Mouse (Mus musculus): ENCODE measurements around the gene Dnajc2. TPM values are rescaled to one million over a fixed set of nuclear protein-coding genes. Genes with fewer than 3 reads are reported as not detected.
A peak's percentile ranks its signal among the peaks of the same experiment; 100 is the strongest.

Dnajc2 gene
- polyA plus RNA-seq, 1 experiment from 2014 or later, result 58.2 TPM

DNA sequence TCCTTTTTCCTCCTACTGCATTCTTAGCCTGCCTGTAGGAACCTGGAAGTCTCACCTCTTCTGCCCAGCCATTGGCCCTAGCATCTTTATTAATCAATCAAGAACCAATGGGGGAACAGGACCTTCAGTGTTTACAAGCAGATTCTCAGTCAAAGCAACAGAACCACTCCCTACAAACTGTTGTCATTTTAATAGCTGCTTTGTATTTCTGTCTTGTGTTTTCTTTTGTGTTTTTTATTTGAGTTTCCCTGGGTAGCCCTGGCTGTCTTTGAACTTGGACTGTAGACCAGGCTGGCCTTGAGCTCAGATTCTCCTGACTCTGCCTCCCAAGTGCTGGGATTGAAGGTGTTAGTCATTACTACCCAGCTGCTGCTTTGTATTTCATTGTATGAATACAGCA, 7.1 kb upstream of the Dnajc2 start:
- no peak overlapping the region for H3K27ac ChIP-seq (ENCODE audit: low read length)
- H3K36me3 ChIP-seq (ENCODE audit: insufficient read depth, low read length), result peaks cover 25% of the 10 kb centered on the region
- ATAC-seq (ENCODE audit: low FRiP score, low TSS enrichment), result no peak
- H3K9ac ChIP-seq (replicated peaks; ENCODE audit: low read length), result no peak overlapping the region
- peaks cover 14% of the 10 kb centered on the region for H3K4me1 ChIP-seq (ENCODE audit: insufficient read depth, low read length)
- no peak overlapping the region for H3K4me2 ChIP-seq (replicated peaks; ENCODE audit: low read depth, low read length)
- H3K4me3 ChIP-seq (ENCODE audit: low read length), result no peak overlapping the region
- H3K27me3 ChIP-seq (ENCODE audit: insufficient read depth, low read length), result no peaks in the 10 kb centered on the region
- no peaks in the 10 kb centered on the region for H3K9me3 ChIP-seq (ENCODE audit: low read length)

DNA sequence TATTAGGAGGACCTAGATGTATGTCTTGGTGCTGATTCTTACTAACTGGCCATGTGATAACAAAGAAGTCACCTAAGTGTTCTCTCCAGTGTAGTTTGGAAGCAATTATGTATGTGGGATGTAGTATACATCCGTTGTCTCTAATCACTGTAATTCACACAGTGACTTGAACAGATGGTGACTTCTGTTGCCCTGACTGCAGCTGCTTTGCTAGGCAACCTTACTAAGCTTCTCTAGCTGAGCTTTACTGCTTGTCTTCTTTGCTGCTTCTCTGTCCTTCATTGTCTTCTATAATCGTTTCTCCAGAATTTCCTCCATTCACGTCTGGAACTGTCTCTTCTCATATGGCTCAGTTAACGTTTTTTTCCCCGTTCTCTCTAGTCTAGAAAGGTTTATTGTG, 4.0 kb upstream of the Dnajc2 start:
- Histone ChIP-seq H3K4me2 (replicated peaks; ENCODE audit: low read depth, low read length) (no peak overlapping the region), H3K36me3 (ENCODE audit: insufficient read depth, low read length) (0 out of 2 replicates have a peak, but pooled peaks cover 10% of the 10 kb centered on the region), H3K9ac (replicated peaks; ENCODE audit: low read length) (no peak overlapping the region), H3K4me3 (ENCODE audit: low read length) (no peak overlapping the region), H3K4me1 (ENCODE audit: insufficient read depth, low read length) (peaks cover 21% of the 10 kb centered on the region), H3K9me3 (ENCODE audit: low read length) (no peaks in the 10 kb centered on the region), H3K27ac (ENCODE audit: low read length) (no peak overlapping the region), H3K27me3 (ENCODE audit: insufficient read depth, low read length) (no peaks in the 10 kb centered on the region)
- WGBS, result 50% methylated on average over 5 of the region's 5 CpGs
- no peak for ATAC-seq (ENCODE audit: low FRiP score, low TSS enrichment)

DNA sequence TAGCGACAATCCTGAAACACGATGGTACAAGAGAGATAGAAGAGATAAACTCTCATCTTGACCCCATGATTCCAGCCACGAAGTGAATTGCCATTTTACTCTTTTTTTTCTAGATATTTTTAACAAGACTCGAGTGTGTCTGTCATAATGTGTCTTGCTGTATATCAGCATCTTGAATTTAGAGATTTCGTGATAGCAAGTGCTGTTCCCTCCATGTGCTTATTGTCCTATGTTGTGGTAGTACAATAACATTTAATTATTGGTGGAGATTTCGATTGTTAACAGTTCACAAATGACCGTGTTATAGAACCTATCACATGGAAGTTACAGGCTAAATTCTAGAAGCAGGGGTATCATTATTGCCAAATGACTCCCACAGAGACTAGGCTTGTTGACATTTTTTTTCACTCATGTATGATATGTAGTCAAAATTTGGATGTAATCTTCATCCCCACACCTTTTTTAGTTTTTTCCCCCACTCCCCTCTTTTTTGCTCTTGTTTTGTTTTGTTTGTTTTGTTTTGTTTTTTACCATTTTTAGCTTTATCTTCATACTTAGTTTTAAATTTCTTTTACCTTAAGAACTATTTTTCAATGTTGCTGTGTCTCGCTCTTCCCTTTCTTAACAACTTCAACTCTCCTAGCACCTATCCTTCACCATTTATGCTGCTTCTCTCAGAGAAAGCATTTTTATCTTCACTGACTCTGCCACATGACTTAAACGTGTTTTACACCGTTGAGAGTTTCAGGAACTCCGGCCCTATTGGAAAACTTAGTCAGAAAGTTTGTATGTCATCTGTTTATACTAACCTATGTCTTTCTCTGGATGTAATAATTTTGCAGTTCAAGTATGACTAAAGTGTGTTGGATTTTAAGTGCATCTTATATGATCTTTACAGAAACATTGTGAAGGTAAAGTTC, 2.4 kb upstream of the Dnajc2 start:
- Histone ChIP-seq H3K9me3 (ENCODE audit: low read length) (no peaks in the 10 kb centered on the region), H3K4me1 (ENCODE audit: insufficient read depth, low read length) (peaks cover 21% of the 10 kb centered on the region), H3K27ac (ENCODE audit: low read length) (peak overlapping the region; percentile 77; the same call in 1 of the 2 replicates), H3K27me3 (ENCODE audit: insufficient read depth, low read length) (no peaks in the 10 kb centered on the region), H3K36me3 (ENCODE audit: insufficient read depth, low read length) (peaks cover 14% of the 10 kb centered on the region), H3K4me3 (ENCODE audit: low read length) (peak overlapping the region; percentile 97), H3K9ac (replicated peaks; ENCODE audit: low read length) (peak overlapping the region; percentile 96), H3K4me2 (replicated peaks; ENCODE audit: low read depth, low read length) (peak overlapping the region; percentile 76)
- WGBS, result 35% methylated on average over 11 of the region's 11 CpGs
- no peak for ATAC-seq (ENCODE audit: low FRiP score, low TSS enrichment)

DNA sequence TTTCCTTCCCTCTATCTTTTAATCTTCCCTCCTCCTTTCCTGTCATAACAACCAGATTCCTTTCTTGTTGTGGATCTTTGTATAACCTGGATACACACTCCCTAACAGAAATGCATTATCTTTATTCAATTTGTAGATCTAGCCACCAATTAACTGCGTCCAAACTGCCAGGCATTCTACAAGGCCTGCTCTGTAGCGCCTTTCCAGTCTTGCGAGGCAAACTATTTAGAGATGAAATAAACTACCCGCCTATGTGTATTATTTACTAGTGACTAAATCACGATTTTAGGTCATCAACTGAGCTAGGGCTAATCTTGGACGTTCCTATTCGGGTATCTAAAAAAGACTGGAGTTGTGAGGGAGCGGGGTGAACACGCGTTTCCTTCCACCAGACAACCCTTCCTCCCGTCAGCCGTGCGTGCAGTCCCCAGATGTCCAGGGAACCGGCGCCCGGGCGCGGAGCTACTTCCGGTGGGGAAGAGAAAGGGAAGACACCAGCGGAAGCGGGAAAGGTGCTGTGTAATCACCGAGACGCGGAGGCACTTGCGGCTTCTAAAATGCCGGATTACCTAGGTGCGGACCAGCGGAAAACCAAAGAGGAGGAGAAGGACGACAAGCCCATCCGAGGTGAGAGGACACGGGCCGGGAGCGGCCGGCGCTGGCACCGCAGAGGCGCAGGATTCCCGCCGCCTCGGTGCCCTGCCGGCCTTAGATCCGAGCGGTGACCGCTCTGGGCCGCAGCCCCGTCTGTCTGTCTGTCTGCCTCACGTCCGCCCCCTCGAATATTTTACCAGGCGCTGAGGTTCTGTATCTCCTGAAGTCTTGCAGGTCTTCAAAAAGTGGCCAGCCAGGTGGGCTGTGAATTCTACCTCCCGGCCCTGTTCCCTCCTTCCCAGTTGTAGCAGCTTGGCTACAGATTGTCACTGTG, 1.5 kb upstream of the Dnajc2 start:
- no peaks in the 10 kb centered on the region for H3K27me3 ChIP-seq (ENCODE audit: insufficient read depth, low read length)
- WGBS, result 1% methylated on average over 50 of the region's 51 CpGs
- H3K36me3 ChIP-seq (ENCODE audit: insufficient read depth, low read length), result peaks cover 16% of the 10 kb centered on the region
- peak overlapping the region; percentile 97 for H3K4me3 ChIP-seq (ENCODE audit: low read length)
- peak overlapping the region; percentile 76 for H3K4me2 ChIP-seq (replicated peaks; ENCODE audit: low read depth, low read length)
- H3K9ac ChIP-seq (replicated peaks; ENCODE audit: low read length), result peak overlapping the region; percentile 96
- no peaks in the 10 kb centered on the region for H3K9me3 ChIP-seq (ENCODE audit: low read length)
- peak; percentile 78 for ATAC-seq (ENCODE audit: low FRiP score, low TSS enrichment)
- peak overlapping the region; percentile 88 for H3K27ac ChIP-seq (ENCODE audit: low read length)
- H3K4me1 ChIP-seq (ENCODE audit: insufficient read depth, low read length), result peaks cover 21% of the 10 kb centered on the region

DNA sequence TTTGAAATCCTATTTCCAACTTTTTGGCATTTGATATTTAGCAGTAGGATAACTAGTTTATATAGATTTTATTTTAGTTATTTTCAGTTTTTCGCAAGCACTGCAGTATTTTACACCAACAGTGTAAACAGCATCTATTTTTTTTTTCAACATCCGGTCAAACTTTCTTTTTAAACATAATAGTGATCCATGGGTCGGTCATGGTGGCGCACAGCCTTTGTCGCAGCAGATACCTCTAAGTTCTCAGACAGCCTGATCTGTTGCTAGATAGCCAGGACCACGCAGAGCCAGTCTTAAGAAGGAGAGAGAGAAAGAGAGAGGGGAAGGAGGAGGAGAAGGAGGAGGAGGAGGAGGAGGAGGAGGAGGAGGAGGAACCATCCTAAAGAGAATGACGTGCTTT, 725 bp upstream of the Dnajc2 start:
- no peaks in the 10 kb centered on the region for H3K27me3 ChIP-seq (ENCODE audit: insufficient read depth, low read length)
- H3K9me3 ChIP-seq (ENCODE audit: low read length), result no peaks in the 10 kb centered on the region
- no peak overlapping the region for H3K4me3 ChIP-seq (ENCODE audit: low read length)
- peaks cover 23% of the 10 kb centered on the region for H3K36me3 ChIP-seq (ENCODE audit: insufficient read depth, low read length)
- 79% methylated on average over 7 of the region's 7 CpGs for WGBS
- H3K4me1 ChIP-seq (ENCODE audit: insufficient read depth, low read length), result peaks cover 21% of the 10 kb centered on the region
- no peak overlapping the region for H3K9ac ChIP-seq (replicated peaks; ENCODE audit: low read length)
- peak overlapping the region; percentile 76 for H3K4me2 ChIP-seq (replicated peaks; ENCODE audit: low read depth, low read length)
- H3K27ac ChIP-seq (ENCODE audit: low read length), result no peak overlapping the region
- no peak for ATAC-seq (ENCODE audit: low FRiP score, low TSS enrichment)

DNA sequence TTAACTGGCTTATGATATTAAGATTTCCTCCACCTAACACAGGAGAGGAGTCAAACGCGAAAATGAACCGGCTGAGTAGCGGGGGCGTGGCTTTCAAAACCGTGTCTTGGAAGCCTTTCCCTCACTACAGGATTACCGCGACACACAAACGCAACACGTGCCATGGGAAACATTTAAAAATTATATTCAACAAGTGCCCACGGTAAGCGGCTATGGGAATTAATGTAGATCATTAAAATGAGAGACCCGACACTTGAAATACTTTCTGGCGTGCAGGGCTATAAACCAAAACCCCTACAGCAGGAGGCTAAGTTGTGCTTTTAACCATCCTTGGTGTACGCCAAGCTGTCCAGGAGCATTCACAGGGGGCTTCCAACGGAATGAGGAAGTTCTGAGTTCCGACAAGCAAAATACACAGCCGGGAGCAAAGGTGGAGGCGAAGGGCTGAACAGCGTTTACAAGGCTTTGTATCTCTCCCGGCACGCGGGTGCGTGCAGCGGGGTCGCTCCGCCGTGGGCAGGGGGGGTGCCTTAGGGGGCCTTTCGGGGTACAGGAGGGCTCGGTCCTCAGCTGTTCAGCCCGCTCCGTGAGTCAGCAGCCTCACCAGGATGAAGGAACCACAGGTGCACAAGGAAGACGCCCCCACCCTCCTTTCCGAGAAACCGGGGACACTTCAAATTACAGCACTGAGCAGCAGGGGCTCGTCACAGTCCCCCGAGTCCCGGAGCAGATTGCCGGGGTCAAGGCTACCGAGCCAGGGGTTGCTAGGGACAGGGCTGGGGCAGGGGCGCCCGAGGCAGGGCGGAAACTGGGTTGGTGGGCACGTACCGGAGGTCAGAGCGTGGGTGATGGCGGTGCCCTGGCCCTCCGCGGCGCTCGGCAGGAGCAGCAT, 644 bp downstream of the Dnajc2 start:
- H3K9me3 ChIP-seq (ENCODE audit: low read length), result no peaks in the 10 kb centered on the region
- H3K9ac ChIP-seq (replicated peaks; ENCODE audit: low read length), result peak overlapping the region; percentile 77
- H3K36me3 ChIP-seq (ENCODE audit: insufficient read depth, low read length), result peaks cover 35% of the 10 kb centered on the region
- peaks cover 21% of the 10 kb centered on the region for H3K4me1 ChIP-seq (ENCODE audit: insufficient read depth, low read length)
- peak overlapping the region; percentile 75 for H3K4me3 ChIP-seq (ENCODE audit: low read length)
- ATAC-seq (ENCODE audit: low FRiP score, low TSS enrichment), result peak; percentile 58
- WGBS, result under 1% methylated on average over 51 of the region's 51 CpGs
- H3K4me2 ChIP-seq (replicated peaks; ENCODE audit: low read depth, low read length), result peak overlapping the region; percentile 93
- H3K27me3 ChIP-seq (ENCODE audit: insufficient read depth, low read length), result no peaks in the 10 kb centered on the region
- peak overlapping the region; percentile 63 for H3K27ac ChIP-seq (ENCODE audit: low read length)

DNA sequence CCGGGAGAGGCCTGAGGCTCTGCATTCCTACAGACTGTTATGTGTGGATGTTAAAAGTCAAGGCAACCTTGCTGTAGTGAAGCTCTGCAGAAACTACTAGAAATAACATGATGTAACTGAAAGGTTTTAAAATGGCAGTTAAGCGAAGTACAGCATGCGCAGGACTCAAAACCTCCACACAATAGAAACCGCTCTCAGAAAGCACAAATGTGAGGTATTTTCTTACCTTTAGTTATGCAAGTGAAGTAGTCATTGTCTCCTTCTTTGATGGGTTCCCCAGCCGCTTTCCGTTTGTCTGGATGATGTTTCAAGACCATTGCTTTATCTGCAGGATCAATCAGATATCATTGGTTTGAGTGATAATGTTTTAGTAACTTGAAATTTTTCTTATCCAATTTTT, 8.6 kb downstream of the Dnajc2 start:
- Histone ChIP-seq H3K36me3 (ENCODE audit: insufficient read depth, low read length) (peaks cover 55% of the 10 kb centered on the region), H3K4me1 (ENCODE audit: insufficient read depth, low read length) (no peaks in the 10 kb centered on the region), H3K9ac (replicated peaks; ENCODE audit: low read length) (no peak overlapping the region), H3K9me3 (ENCODE audit: low read length) (no peaks in the 10 kb centered on the region), H3K27ac (ENCODE audit: low read length) (no peak overlapping the region), H3K4me2 (replicated peaks; ENCODE audit: low read depth, low read length) (no peak overlapping the region), H3K27me3 (ENCODE audit: insufficient read depth, low read length) (no peaks in the 10 kb centered on the region), H3K4me3 (ENCODE audit: low read length) (no peak overlapping the region)
- 92% methylated on average over 6 of the region's 6 CpGs for WGBS
- ATAC-seq (ENCODE audit: low FRiP score, low TSS enrichment), result no peak

DNA sequence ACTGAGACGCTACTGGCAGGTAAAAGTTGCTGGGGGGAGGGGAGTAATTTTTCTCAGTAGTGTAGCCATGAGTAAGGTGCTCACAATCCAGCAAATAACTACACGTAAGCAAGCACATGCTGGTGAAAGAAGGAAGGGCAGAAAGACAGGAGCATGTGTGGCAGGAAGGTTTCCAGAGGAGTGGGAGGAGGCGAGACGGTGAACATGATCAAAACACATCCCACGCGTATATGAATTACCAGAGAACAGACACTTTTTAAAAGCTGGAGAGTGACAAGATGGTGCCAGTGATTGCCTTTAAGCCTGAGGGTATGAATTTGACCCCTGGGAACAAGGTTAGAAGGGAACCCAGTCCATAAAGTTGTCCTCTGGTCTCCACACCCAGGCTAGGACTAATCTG, 15.2 kb downstream of the Dnajc2 start:
- Histone ChIP-seq H3K4me3 (ENCODE audit: low read length) (no peak overlapping the region), H3K4me2 (replicated peaks; ENCODE audit: low read depth, low read length) (no peak overlapping the region), H3K9ac (replicated peaks; ENCODE audit: low read length) (no peak overlapping the region), H3K27ac (ENCODE audit: low read length) (no peak overlapping the region), H3K36me3 (ENCODE audit: insufficient read depth, low read length) (peaks cover 52% of the 10 kb centered on the region), H3K9me3 (ENCODE audit: low read length) (no peaks in the 10 kb centered on the region), H3K27me3 (ENCODE audit: insufficient read depth, low read length) (no peaks in the 10 kb centered on the region), H3K4me1 (ENCODE audit: insufficient read depth, low read length) (no peaks in the 10 kb centered on the region)
- ATAC-seq (ENCODE audit: low FRiP score, low TSS enrichment), result no peak
- WGBS, result 89% methylated on average over 6 of the region's 6 CpGs

DNA sequence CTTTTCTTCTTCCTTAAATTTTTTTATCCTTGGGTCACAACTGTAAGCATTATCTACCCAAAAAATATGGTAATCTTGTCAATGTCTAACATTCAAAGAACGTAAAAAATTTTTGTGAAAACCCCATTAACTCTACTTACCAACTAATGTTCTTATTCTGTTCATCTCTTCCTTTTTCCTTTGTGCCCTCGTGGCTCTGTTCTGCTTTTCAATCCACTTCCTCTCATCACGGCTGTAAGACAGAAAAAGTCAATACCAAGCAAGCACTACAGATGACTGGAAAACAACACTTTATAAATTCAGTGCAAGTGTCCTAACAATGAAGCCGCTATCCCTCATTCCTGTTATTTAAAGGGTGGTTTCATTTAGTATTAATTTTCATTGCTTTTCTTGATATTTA, 16.5 kb downstream of the Dnajc2 start:
- Histone ChIP-seq H3K9ac (replicated peaks; ENCODE audit: low read length) (no peak overlapping the region), H3K4me1 (ENCODE audit: insufficient read depth, low read length) (no peaks in the 10 kb centered on the region), H3K4me3 (ENCODE audit: low read length) (no peak overlapping the region), H3K27ac (ENCODE audit: low read length) (no peak overlapping the region), H3K27me3 (ENCODE audit: insufficient read depth, low read length) (no peaks in the 10 kb centered on the region), H3K4me2 (replicated peaks; ENCODE audit: low read depth, low read length) (no peak overlapping the region), H3K36me3 (ENCODE audit: insufficient read depth, low read length) (peaks cover 47% of the 10 kb centered on the region), H3K9me3 (ENCODE audit: low read length) (no peaks in the 10 kb centered on the region)
- 86% methylated on average over 4 of the region's 4 CpGs for WGBS
- ATAC-seq (ENCODE audit: low FRiP score, low TSS enrichment), result no peak
